ENCODE assay signal across 22 mouse cellular contexts in the genomic region with DNA sequence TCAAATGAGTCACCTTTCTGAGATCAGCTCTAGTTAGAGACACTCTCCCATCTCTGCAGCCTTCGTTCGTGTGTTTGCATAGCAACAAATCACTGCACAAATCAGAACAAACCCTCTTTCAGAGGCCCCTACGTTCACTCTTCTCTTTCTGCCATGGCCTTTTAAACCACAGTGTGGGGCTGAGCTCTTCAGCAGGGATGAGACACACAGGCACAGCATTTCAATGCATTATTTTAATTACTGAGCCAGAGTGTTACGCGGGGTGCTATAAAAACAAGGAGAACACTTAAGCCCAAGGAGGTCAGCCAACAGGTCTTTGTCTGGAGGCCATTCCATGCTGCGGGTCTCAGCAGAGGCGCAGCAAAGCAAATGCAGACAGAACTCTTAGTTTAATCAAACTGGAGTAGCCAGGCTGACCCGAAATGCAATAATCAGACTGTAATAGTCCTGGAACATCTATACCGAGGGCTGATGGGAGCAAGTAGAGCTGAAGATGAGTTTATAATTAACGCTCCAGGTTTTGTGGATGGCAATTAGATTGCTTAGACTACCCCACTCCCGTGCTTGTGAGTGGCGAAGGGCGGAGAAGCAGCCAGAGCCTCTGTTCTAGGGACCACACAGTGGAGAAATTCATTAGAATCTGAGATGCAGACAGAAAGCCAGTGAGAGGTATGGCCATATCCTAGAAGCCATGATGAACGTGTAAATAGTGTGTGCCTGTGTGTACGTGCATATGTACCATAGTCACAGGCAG. TPM values are rescaled to one million over a fixed set of nuclear protein-coding genes. Genes with fewer than 3 reads are reported as not detected.
DNase-seq lines count a peak whose midpoint lies in the region; ATAC-seq and TF ChIP-seq lines count a peak whose summit lies in the region.
"Had no signal": no experiment of that assay in that cellular context is flagged by ENCODE, and none has a peak within 500 bp of the region (broad histone marks: within the 10 kb centered on the region; RNA-seq: fewer than 3 reads in every experiment).

No protein-coding gene starts in this region.

- 0 out of 2 replicates have a peak, but pooled peaks cover 8% of the 10 kb centered on the region for H3K4me1 ChIP-seq in hindbrain, embryonic 15.5 days (replicated peaks)
- no peaks in the 10 kb centered on the region for H3K4me1 ChIP-seq in hindbrain, embryonic 12.5 days
- H3K4me1 ChIP-seq in neural tube, embryonic 13.5 days (replicated peaks): no peaks in the 10 kb centered on the region; the same call in 1 of the 2 replicates
- no peaks in the 10 kb centered on the region for H3K4me1 ChIP-seq in midbrain, embryonic 14.5 days (ENCODE audit: control insufficient read depth, insufficient read depth, low read length)
- no peaks in the 10 kb centered on the region for H3K4me1 ChIP-seq in lung, adult 2 months (ENCODE audit: control insufficient read depth, insufficient read depth, low read length)
- H3K4me1 ChIP-seq: intestine, embryonic 15.5 days; limb, embryonic 13.5 days; liver, embryonic 13.5 days; lung, embryonic 15.5 days; stomach, embryonic 15.5 days had no signal

- 56% methylated on average over 15 of the region's 15 CpGs for WGBS in hindbrain, embryonic 15.5 days
- WGBS in hindbrain, embryonic 12.5 days: 76% methylated on average over 15 of the region's 15 CpGs
- 48% methylated on average over 15 of the region's 15 CpGs for WGBS in neural tube, embryonic 13.5 days
- 69% methylated on average over 15 of the region's 15 CpGs for WGBS in midbrain, embryonic 14.5 days
- WGBS in lung, adult 2 months: 70% methylated on average over 15 of the region's 15 CpGs

- TF ChIP-seq CTCF in lung, adult 2 months (IDR thresholded peaks at IDR 0.05; ENCODE audit: insufficient read depth, low read length): no peak

- peak; percentile 27; the same call in 1 of the 2 replicates for ATAC-seq in hindbrain, embryonic 15.5 days (ENCODE audit: low FRiP score, low read depth)
- ATAC-seq in hindbrain, embryonic 12.5 days (ENCODE audit: low FRiP score): no peak
- peak; percentile 36; the same call in 1 of the 2 replicates for ATAC-seq in neural tube, embryonic 13.5 days (ENCODE audit: low read depth)
- no peak for ATAC-seq in midbrain, embryonic 14.5 days (ENCODE audit: low FRiP score, low TSS enrichment)
- ATAC-seq: intestine, embryonic 15.5 days had no signal

- H3K4me3 ChIP-seq in hindbrain, embryonic 15.5 days: no peak overlapping the region
- H3K4me3 ChIP-seq in hindbrain, embryonic 12.5 days: no peak overlapping the region
- H3K4me3 ChIP-seq in neural tube, embryonic 13.5 days: no peak overlapping the region
- no peak overlapping the region for H3K4me3 ChIP-seq in midbrain, embryonic 14.5 days (replicated peaks; ENCODE audit: low read depth, low read length)
- no peak overlapping the region for H3K4me3 ChIP-seq in lung, adult 2 months (replicated peaks; ENCODE audit: extremely low read depth, low read depth, low read length)
- H3K4me3 ChIP-seq: heart, adult 2 months; intestine, embryonic 15.5 days; limb, embryonic 13.5 days; liver, embryonic 13.5 days; lung, embryonic 15.5 days; stomach, embryonic 15.5 days had no signal

- TF ChIP-seq POLR2A in lung, adult 2 months (IDR thresholded peaks at IDR 0.05; ENCODE audit: borderline replicate concordance, extremely low read depth, low read depth, low read length): no peak

- no peak overlapping the region for H3K27ac ChIP-seq in hindbrain, embryonic 15.5 days (replicated peaks)
- H3K27ac ChIP-seq in hindbrain, embryonic 12.5 days: no peak overlapping the region
- 0 out of 2 replicates have a peak overlapping the region, but pooled peaks have one; percentile 15 for H3K27ac ChIP-seq in neural tube, embryonic 13.5 days (replicated peaks)
- H3K27ac ChIP-seq in midbrain, embryonic 14.5 days (replicated peaks; ENCODE audit: low read depth, low read length): no peak overlapping the region
- H3K27ac ChIP-seq: heart, adult 2 months; intestine, embryonic 15.5 days; limb, embryonic 13.5 days; liver, embryonic 13.5 days; lung, embryonic 15.5 days; stomach, embryonic 15.5 days had no signal

- H3K27me3 ChIP-seq in hindbrain, embryonic 15.5 days: no peaks in the 10 kb centered on the region
- no peaks in the 10 kb centered on the region for H3K27me3 ChIP-seq in hindbrain, embryonic 12.5 days
- no peaks in the 10 kb centered on the region for H3K27me3 ChIP-seq in neural tube, embryonic 13.5 days
- H3K27me3 ChIP-seq in midbrain, embryonic 14.5 days (ENCODE audit: control insufficient read depth, insufficient read depth, low read length): no peaks in the 10 kb centered on the region
- H3K27me3 ChIP-seq: intestine, embryonic 15.5 days; limb, embryonic 13.5 days; liver, embryonic 13.5 days; lung, embryonic 15.5 days; stomach, embryonic 15.5 days had no signal

- no peak for DNase-seq in neural tube, embryonic 10.5 days (ENCODE audit: extremely low spot score, low spot score)
- DNase-seq in midbrain, embryonic 14.5 days: peak; percentile 30
- no peak for DNase-seq in lung, adult 2 months
- DNase-seq in thymus, postnatal 0 days (ENCODE audit: low spot score): no peak
- no peak for DNase-seq in left cerebral cortex, postnatal 10 days (ENCODE audit: extremely low spot score in 1 of 2, low spot score in 2 of 2)
- DNase-seq: adrenal gland, postnatal 36 days; B cell, adult 2 months; cerebellum, adult 9-11 months; gastrocnemius, postnatal 10 days; heart, adult 2 months; heart, postnatal 36 days; liver, embryonic 13.5 days; lung, postnatal 4 days; right cerebral cortex, postnatal 25 days; thymus, postnatal 14 days had no signal

- no peaks in the 10 kb centered on the region for H3K36me3 ChIP-seq in hindbrain, embryonic 15.5 days
- no peaks in the 10 kb centered on the region for H3K36me3 ChIP-seq in hindbrain, embryonic 12.5 days
- H3K36me3 ChIP-seq in neural tube, embryonic 13.5 days: no peaks in the 10 kb centered on the region
- no peaks in the 10 kb centered on the region for H3K36me3 ChIP-seq in midbrain, embryonic 14.5 days (ENCODE audit: control insufficient read depth, insufficient read depth, low read length)
- H3K36me3 ChIP-seq: intestine, embryonic 15.5 days; limb, embryonic 13.5 days; liver, embryonic 13.5 days; lung, embryonic 15.5 days; stomach, embryonic 15.5 days had no signal

- no peaks in the 10 kb centered on the region for H3K9me3 ChIP-seq in hindbrain, embryonic 15.5 days
- no peaks in the 10 kb centered on the region for H3K9me3 ChIP-seq in hindbrain, embryonic 12.5 days (replicated peaks)
- no peaks in the 10 kb centered on the region for H3K9me3 ChIP-seq in neural tube, embryonic 13.5 days
- H3K9me3 ChIP-seq in midbrain, embryonic 14.5 days (ENCODE audit: control insufficient read depth, low read length): no peaks in the 10 kb centered on the region
- H3K9me3 ChIP-seq: intestine, embryonic 15.5 days; limb, embryonic 13.5 days; lung, embryonic 15.5 days; stomach, embryonic 15.5 days had no signal

- intact Hi-C loops in left cerebral cortex, postnatal 10 days (cut with DNase I): no loop called here

- H3K9ac ChIP-seq in hindbrain, embryonic 15.5 days: no peak overlapping the region
- H3K9ac ChIP-seq in hindbrain, embryonic 12.5 days: no peak overlapping the region
- H3K9ac ChIP-seq in neural tube, embryonic 13.5 days: no peak overlapping the region
- no peak overlapping the region for H3K9ac ChIP-seq in midbrain, embryonic 14.5 days (replicated peaks; ENCODE audit: low read length)
- H3K9ac ChIP-seq: intestine, embryonic 15.5 days; limb, embryonic 13.5 days; liver, embryonic 13.5 days; lung, embryonic 15.5 days; stomach, embryonic 15.5 days had no signal

- H3K4me2 ChIP-seq in hindbrain, embryonic 15.5 days: no peak overlapping the region
- no peak overlapping the region for H3K4me2 ChIP-seq in hindbrain, embryonic 12.5 days (replicated peaks)
- H3K4me2 ChIP-seq in neural tube, embryonic 13.5 days: no peak overlapping the region
- no peak overlapping the region for H3K4me2 ChIP-seq in midbrain, embryonic 14.5 days (ENCODE audit: low read length)
- H3K4me2 ChIP-seq: intestine, embryonic 15.5 days; limb, embryonic 13.5 days; liver, embryonic 13.5 days; lung, embryonic 15.5 days; stomach, embryonic 15.5 days had no signal

RNA-seq across cellular contexts. Expression of a gene that starts 26.4 kb away (rescaled TPM):
- polyA plus RNA-seq in hindbrain, embryonic 15.5 days (2015; fragmentation: Nextera tagmentation; extraction: Ambion mirVana): 19.6 and 21.8 TPM in 2 replicates
- polyA plus RNA-seq in hindbrain, embryonic 12.5 days (2016; fragmentation: Nextera tagmentation; extraction: Ambion mirVana): 3.4 TPM in 2 replicates
- polyA plus RNA-seq in neural tube, embryonic 13.5 days (2015; fragmentation: Nextera tagmentation; extraction: Ambion mirVana): 11.1 and 12.6 TPM in 2 replicates
- polyA plus RNA-seq in midbrain, embryonic 14.5 days (2014; fragmentation: Nextera tagmentation; extraction: Ambion mirVana): 16.4 and 19.0 TPM in 2 replicates
- not detected in 2 replicates for polyA plus RNA-seq in lung, adult 2 months (2012; rRNA removed)
- 0.26 and 0.31 TPM in 2 replicates for polyA plus RNA-seq in thymus, postnatal 0 days (2015; fragmentation: Nextera tagmentation; extraction: Ambion mirVana)
- total RNA-seq in left cerebral cortex, postnatal 10 days (2021): 10 to 100 TPM; 26.7 to 27.6 TPM
- total RNA-seq: adrenal gland, postnatal 36 days; heart, adult 2 months; heart, postnatal 36 days had no signal
- polyA plus RNA-seq: heart, adult 2 months; liver, embryonic 13.5 days had no signal

Comparison
In these comparisons a context has a peak if more than half of its experiments do, and no peak if none do; other contexts are left out.
1. ATAC-seq: peak in hindbrain, embryonic 15.5 days (single experiment) and neural tube, embryonic 13.5 days (single experiment); none in hindbrain, embryonic 12.5 days (single experiment) and midbrain, embryonic 14.5 days (single experiment).